Mouse (Mus musculus) hindbrain, embryonic 14.5 days (tissue): ENCODE measurements around the gene Lin9. TPM values are rescaled to one million over a fixed set of nuclear protein-coding genes. Genes with fewer than 3 reads are reported as not detected.
A peak's percentile ranks its signal among the peaks of the same experiment; 100 is the strongest.

Experiments used
- ATAC-seq: fragments of 200-750 bp; cut with Nextera tagmentation; 2 replicates; pipeline ENCODE4 v1.8.0; 2017; ENCODE audit warnings: moderate number of reproducible peaks, mild to moderate bottlenecking, moderate TSS enrichment, moderate library complexity; ENCODE audit not compliant: low FRiP score
- DNase-seq: peaks from one replicate; pipeline ENCODE4 v3.0.0-alpha.2; 2015; ENCODE audit warnings: low spot score
- H3K27ac ChIP-seq: fragments of 300-500 bp; sonication (generic); 2 replicates; pipeline ENCODE4 v1.5.1; 2014; ENCODE audit warnings: mild to moderate bottlenecking, moderate library complexity
- H3K27me3 ChIP-seq: fragments of 300-500 bp; sonication (generic); 2 replicates; pipeline ENCODE4 v1.6.1; 2014; ENCODE audit warnings: mild to moderate bottlenecking, low read length, mixed read lengths; ENCODE audit not compliant: control insufficient read depth, insufficient read depth
- H3K36me3 ChIP-seq: fragments of 300-500 bp; sonication (generic); replicated peaks from 2 replicates; pipeline ENCODE4 v1.6.1; 2014; ENCODE audit not compliant: control insufficient read depth, insufficient read depth
- H3K4me1 ChIP-seq: fragments of 300-500 bp; sonication (generic); replicated peaks from 2 replicates; pipeline ENCODE4 v1.6.1; 2014; ENCODE audit warnings: antibody characterized with exemption, low read length, mixed read lengths; ENCODE audit not compliant: control insufficient read depth, insufficient read depth
- H3K4me2 ChIP-seq: fragments of 300-500 bp; sonication (generic); replicated peaks from 2 replicates; pipeline ENCODE4 v1.6.1; 2014; ENCODE audit warnings: mild to moderate bottlenecking, moderate library complexity
- H3K4me3 ChIP-seq: fragments of 300-500 bp; sonication (generic); replicated peaks from 2 replicates; pipeline ENCODE4 v1.5.1; 2014; ENCODE audit warnings: mild to moderate bottlenecking, low read length
- H3K9ac ChIP-seq: fragments of 300-500 bp; sonication (generic); 2 replicates; pipeline ENCODE4 v1.6.1; 2014
- H3K9me3 ChIP-seq: fragments of 300-500 bp; sonication (generic); 2 replicates; pipeline ENCODE4 v1.6.1; 2016; ENCODE audit warnings: low read length; ENCODE audit not compliant: control insufficient read depth
- WGBS: fragments of 180-500 bp; shearing (Covaris S2); extraction: QIAGEN DNeasy Blood & Tissue Kit; methylation state at CpG from one replicate; pipeline ENCODE4 v1.1.7; 2014; 5-methylcytosine and 5-hydroxymethylcytosine counted together
- polyA plus RNA-seq: library from polyadenylated mRNA; unstranded; fragments of >200 nt; fragmentation: Nextera tagmentation; extraction: Ambion mirVana; gene quantifications from 2 replicates; pipeline ENCODE4 v1.2.1, GENCODE M21; 2014

Lin9 gene
- polyA plus RNA-seq, 1 experiment from 2014 or later: 11.2 TPM

- peaks cover 51% of the 10 kb centered on the region for H3K27me3 ChIP-seq
- DNase-seq: no peak
- peak within 1 kb of the TSS; percentile 52 for H3K4me2 ChIP-seq
- peaks cover 6% of the 10 kb centered on the region; the same call in 1 of the 2 replicates for H3K4me1 ChIP-seq
- H3K4me3 ChIP-seq: peak within 1 kb of the TSS; percentile 36
- WGBS: under 1% methylated on average over 77 of the region's 79 CpGs
- H3K27ac ChIP-seq: no peak within 1 kb of the TSS
- no peak for ATAC-seq
- H3K9me3 ChIP-seq: no peaks in the 10 kb centered on the region
- H3K9ac ChIP-seq: 0 out of 2 replicates have a peak within 1 kb of the TSS, but pooled peaks have one; percentile 5
- H3K36me3 ChIP-seq: no peaks in the 10 kb centered on the region
These were observed 55.8 kb downstream of the Lin9 start, which contains the start of gene Mixl1 for GRCm38 (mm10) chr1:180696626-180697352. Mixl1 (minus strand) TSS chr1:180697034.

- Histone ChIP-seq H3K4me2 (no peak overlapping the region), H3K9ac (no peak overlapping the region), H3K36me3 (no peaks in the 10 kb centered on the region), H3K4me1 (peaks cover 6% of the 10 kb centered on the region; the same call in 1 of the 2 replicates), H3K9me3 (no peaks in the 10 kb centered on the region), H3K27ac (no peak overlapping the region), H3K27me3 (peaks cover 51% of the 10 kb centered on the region), H3K4me3 (no peak overlapping the region)
- ATAC-seq (no peak), DNase-seq (no peak)
- 60% methylated on average over 5 of the region's 5 CpGs for WGBS
These were observed 57.1 kb downstream of the Lin9 start for GRCm38 (mm10) chr1:180698063-180698462.

- H3K27me3 ChIP-seq: peaks cover 9% of the 10 kb centered on the region
- H3K27ac ChIP-seq: no peak overlapping the region
- no peaks in the 10 kb centered on the region for H3K9me3 ChIP-seq
- H3K36me3 ChIP-seq: no peaks in the 10 kb centered on the region
- no peak for DNase-seq
- ATAC-seq: no peak
- no peak overlapping the region for H3K4me3 ChIP-seq
- H3K4me2 ChIP-seq: no peak overlapping the region
- WGBS: 55% methylated on average over 6 of the region's 6 CpGs
- no peaks in the 10 kb centered on the region for H3K4me1 ChIP-seq
- no peak overlapping the region for H3K9ac ChIP-seq
These were observed 62.5 kb downstream of the Lin9 start for GRCm38 (mm10) chr1:180703400-180703799.

GRCm38 (mm10) chr1:180707368-180707767, 66.4 kb downstream of the Lin9 start:
- no peaks in the 10 kb centered on the region for H3K36me3 ChIP-seq
- H3K4me3 ChIP-seq: no peak overlapping the region
- 76% methylated on average over 3 of the region's 3 CpGs for WGBS
- DNase-seq (no peak), ATAC-seq (no peak)
- H3K27me3 ChIP-seq: no peaks in the 10 kb centered on the region
- H3K27ac ChIP-seq: no peak overlapping the region
- no peaks in the 10 kb centered on the region for H3K4me1 ChIP-seq
- no peak overlapping the region for H3K9ac ChIP-seq
- no peaks in the 10 kb centered on the region for H3K9me3 ChIP-seq
- H3K4me2 ChIP-seq: no peak overlapping the region

GRCm38 (mm10) chr1:180707813-180708212, 66.9 kb downstream of the Lin9 start:
- H3K4me3 ChIP-seq: no peak overlapping the region
- H3K36me3 ChIP-seq: no peaks in the 10 kb centered on the region
- H3K9me3 ChIP-seq: no peaks in the 10 kb centered on the region
- no peaks in the 10 kb centered on the region for H3K27me3 ChIP-seq
- no peak overlapping the region for H3K9ac ChIP-seq
- H3K4me1 ChIP-seq: no peaks in the 10 kb centered on the region
- DNase-seq (no peak), ATAC-seq (no peak)
- 82% methylated on average over 3 of the region's 3 CpGs for WGBS
- no peak overlapping the region for H3K27ac ChIP-seq
- H3K4me2 ChIP-seq: no peak overlapping the region

- Histone ChIP-seq H3K4me1 (no peaks in the 10 kb centered on the region), H3K4me2 (no peak overlapping the region), H3K36me3 (no peaks in the 10 kb centered on the region), H3K27ac (no peak overlapping the region), H3K4me3 (no peak overlapping the region), H3K9ac (no peak overlapping the region), H3K9me3 (no peaks in the 10 kb centered on the region), H3K27me3 (no peaks in the 10 kb centered on the region)
- DNase-seq (no peak), ATAC-seq (no peak)
- 75% methylated on average over 14 of the region's 14 CpGs for WGBS
These were observed 68.2 kb downstream of the Lin9 start for GRCm38 (mm10) chr1:180708935-180709776.

GRCm38 (mm10) chr1:180718756-180719155, 77.8 kb downstream of the Lin9 start:
- no peak overlapping the region for H3K4me2 ChIP-seq
- WGBS: 79% methylated on average over 5 of the region's 5 CpGs
- ATAC-seq (no peak), DNase-seq (no peak)
- no peaks in the 10 kb centered on the region for H3K9me3 ChIP-seq
- no peak overlapping the region for H3K4me3 ChIP-seq
- no peaks in the 10 kb centered on the region for H3K36me3 ChIP-seq
- no peak overlapping the region for H3K27ac ChIP-seq
- H3K9ac ChIP-seq: no peak overlapping the region
- H3K4me1 ChIP-seq: no peaks in the 10 kb centered on the region
- H3K27me3 ChIP-seq: no peaks in the 10 kb centered on the region

- H3K27ac ChIP-seq: no peak overlapping the region
- no peak overlapping the region for H3K4me2 ChIP-seq
- no peak overlapping the region for H3K4me3 ChIP-seq
- H3K4me1 ChIP-seq: no peaks in the 10 kb centered on the region
- H3K36me3 ChIP-seq: no peaks in the 10 kb centered on the region
- ATAC-seq (no peak), DNase-seq (no peak)
- no peaks in the 10 kb centered on the region for H3K27me3 ChIP-seq
- WGBS: 85% methylated on average over 6 of the region's 6 CpGs
- H3K9me3 ChIP-seq: no peaks in the 10 kb centered on the region
- no peak overlapping the region for H3K9ac ChIP-seq
These were observed 78.5 kb downstream of the Lin9 start for GRCm38 (mm10) chr1:180719483-180719882.

- Histone ChIP-seq H3K9me3 (no peaks in the 10 kb centered on the region), H3K36me3 (no peaks in the 10 kb centered on the region), H3K4me2 (no peak overlapping the region), H3K9ac (no peak overlapping the region), H3K4me1 (no peaks in the 10 kb centered on the region; the same call in 1 of the 2 replicates), H3K27ac (no peak overlapping the region), H3K27me3 (no peaks in the 10 kb centered on the region), H3K4me3 (no peak overlapping the region)
- ATAC-seq (peak; percentile 53; the same call in 1 of the 2 replicates), DNase-seq (peak; percentile 82)
- 44% methylated on average over 5 of the region's 5 CpGs for WGBS
These were observed 79.2 kb downstream of the Lin9 start for GRCm38 (mm10) chr1:180719951-180720689.
